Mouse (Mus musculus) C2C12 (cell line): ENCODE data around the gene Slx1b. TPM values are rescaled to one million over a fixed set of nuclear protein-coding genes. Genes with fewer than 3 reads are reported as not detected.

Experiments
- H3K27me3 ChIP-seq: one replicate; pipeline ENCODE4 v1.6.1; 2011; ENCODE audit not compliant: control insufficient read depth, insufficient read depth, insufficient read length
- H3K36me3 ChIP-seq: one replicate; pipeline ENCODE4 v1.6.1; 2011; ENCODE audit not compliant: control insufficient read depth, insufficient read depth
- H3K4me3 ChIP-seq: one replicate; pipeline ENCODE4 v1.5.1; 2011; ENCODE audit warnings: mild to moderate bottlenecking, control low read depth; ENCODE audit not compliant: poor library complexity, insufficient read depth, severe bottlenecking
- H3K79me2 ChIP-seq: one replicate; pipeline ENCODE4 v1.6.1; 2011; ENCODE audit not compliant: control insufficient read depth, insufficient read depth
- H3K79me3 ChIP-seq: one replicate; pipeline ENCODE4 v1.6.1; 2011; ENCODE audit warnings: low read depth, control low read depth
- H3ac ChIP-seq: one replicate; pipeline ENCODE3; 2011; ENCODE audit warnings: low read depth; ENCODE audit not compliant: control insufficient read depth, insufficient read length
- CEBPB ChIP-seq: IDR thresholded peaks from one replicate; pipeline ENCODE4 v1.6.1; 2011; ENCODE audit warnings: low read depth, mild to moderate bottlenecking, control low read depth, moderate library complexity
- CTCF ChIP-seq: IDR thresholded peaks from one replicate; pipeline ENCODE4 v1.5.1; 2011; ENCODE audit not compliant: control insufficient read depth, insufficient read depth, insufficient read length
- FOSL1 ChIP-seq: IDR thresholded peaks from one replicate; pipeline ENCODE4 v1.8.0; 2011; ENCODE audit warnings: mild to moderate bottlenecking, low read length; ENCODE audit not compliant: poor library complexity, insufficient read depth, severe bottlenecking
- MAX ChIP-seq: IDR thresholded peaks from one replicate; pipeline ENCODE4 v1.6.1; 2011; ENCODE audit warnings: mild to moderate bottlenecking, control low read depth
- MYOD1 ChIP-seq: IDR thresholded peaks from one replicate; pipeline ENCODE4 v1.6.1; 2011; ENCODE audit warnings: low read depth; ENCODE audit not compliant: control insufficient read depth, insufficient read length
- MYOG ChIP-seq: IDR thresholded peaks from one replicate; pipeline ENCODE4 v1.6.1; 2011; ENCODE audit not compliant: control insufficient read depth, insufficient read length; ENCODE audit errors: extremely low read depth
- USF1 ChIP-seq: IDR thresholded peaks from one replicate; pipeline ENCODE4 v1.6.1; 2011; ENCODE audit warnings: low read depth, mild to moderate bottlenecking, control low read depth, moderate library complexity
- polyA plus RNA-seq: library from polyadenylated mRNA; unstranded; fragments of >200 nt; fragmentation: generic; extraction: Trizol; gene quantifications from one replicate; pipeline ENCODE4 v1.2.1, GENCODE M21; 2012; ENCODE audit warnings: missing spikeins

The Slx1b gene
- polyA plus RNA-seq, 1 experiment, result 5.4 TPM

DNA sequence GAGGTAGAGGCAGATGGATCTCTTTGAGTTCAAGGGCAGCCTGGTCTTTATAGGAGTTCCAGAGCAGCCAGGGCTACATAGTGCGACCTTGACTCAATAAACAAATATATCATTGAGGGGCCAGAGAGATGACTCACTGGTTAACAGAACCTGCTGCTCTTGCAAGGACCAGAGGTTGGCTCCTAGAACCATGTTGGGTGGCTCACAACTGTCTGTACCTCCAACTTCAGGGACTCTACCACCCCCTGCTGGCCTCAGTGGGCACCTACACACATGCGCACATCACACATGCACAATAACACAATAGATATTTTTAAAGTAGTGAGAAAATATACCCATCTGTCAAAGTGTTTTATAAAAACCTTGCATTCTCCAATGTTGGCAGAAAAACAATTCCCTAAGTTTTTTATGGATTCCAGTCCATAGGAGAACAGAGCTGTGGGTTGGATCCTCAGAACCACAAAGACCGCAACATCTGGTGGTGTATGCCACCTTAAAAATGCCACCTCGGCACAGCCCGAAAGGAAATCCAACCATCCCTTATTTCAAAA, 23.3 kb upstream of the Slx1b start:
- H3K4me3 ChIP-seq, result no peak overlapping the region
- H3K79me3 ChIP-seq, result no peaks in the 10 kb centered on the region
- no peak for TF ChIP-seq CTCF
- TF ChIP-seq CEBPB, result no peak
- no peak for TF ChIP-seq MYOD1
- TF ChIP-seq MYOG, result no peak
- no peak for TF ChIP-seq MAX
- no peak for TF ChIP-seq FOSL1
- no peak for TF ChIP-seq USF1
- no peaks in the 10 kb centered on the region for H3K36me3 ChIP-seq
- H3K79me2 ChIP-seq, result no peaks in the 10 kb centered on the region
- no peak overlapping the region for H3ac ChIP-seq
- H3K27me3 ChIP-seq, result peaks cover 15% of the 10 kb centered on the region

DNA sequence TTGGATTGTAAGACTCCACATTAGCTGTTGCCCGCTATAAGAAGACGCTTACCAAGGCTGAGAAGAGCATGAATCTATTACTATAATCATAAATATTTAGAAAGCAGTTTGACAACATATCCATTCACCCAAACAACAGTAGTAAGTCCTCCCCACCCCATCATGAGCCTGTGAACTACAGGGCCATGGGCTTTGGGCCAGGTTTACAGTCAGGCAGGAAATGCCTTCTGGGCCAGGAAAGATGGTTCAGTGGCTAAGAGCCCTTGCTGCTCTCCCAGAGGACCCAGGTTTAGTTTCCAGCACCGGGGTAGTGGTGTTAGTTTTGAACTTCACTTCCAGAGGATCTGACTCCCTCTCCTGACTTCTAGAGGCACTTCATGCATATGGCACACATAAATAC, 22.0 kb upstream of the Slx1b start:
- Histone ChIP-seq H3K4me3 (no peak overlapping the region), H3K27me3 (peaks cover 15% of the 10 kb centered on the region), H3K36me3 (no peaks in the 10 kb centered on the region), H3K79me2 (no peaks in the 10 kb centered on the region), H3K79me3 (no peaks in the 10 kb centered on the region), H3ac (no peak overlapping the region)
- no peak for TF ChIP-seq CTCF
- no peak for TF ChIP-seq MYOG

DNA sequence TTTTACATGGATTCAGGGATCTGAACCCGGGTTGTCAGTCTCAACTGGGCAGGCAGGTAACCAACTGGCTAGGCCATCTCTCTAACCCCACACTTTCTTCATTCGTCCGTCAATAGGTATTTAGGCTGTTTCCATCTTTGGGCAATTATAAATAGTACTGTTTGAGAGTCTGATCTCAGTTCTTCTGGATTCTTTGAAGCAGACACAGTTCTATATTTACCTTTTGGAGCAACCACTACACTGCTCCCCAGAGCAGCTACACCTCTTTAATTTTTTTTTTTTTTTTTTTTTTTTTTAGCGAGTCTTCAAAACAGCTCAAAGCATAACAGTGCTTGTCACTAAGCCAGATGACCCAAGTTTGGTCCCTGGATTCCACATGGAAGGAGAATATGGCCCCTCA, 20.1 kb upstream of the Slx1b start:
- TF ChIP-seq USF1 (no peak), MAX (no peak), MYOG (no peak), CEBPB (no peak), MYOD1 (no peak), FOSL1 (no peak), CTCF (no peak)
- Histone ChIP-seq H3K27me3 (peaks cover 15% of the 10 kb centered on the region), H3K79me2 (no peaks in the 10 kb centered on the region), H3K79me3 (no peaks in the 10 kb centered on the region), H3ac (no peak overlapping the region), H3K4me3 (no peak overlapping the region), H3K36me3 (no peaks in the 10 kb centered on the region)

DNA sequence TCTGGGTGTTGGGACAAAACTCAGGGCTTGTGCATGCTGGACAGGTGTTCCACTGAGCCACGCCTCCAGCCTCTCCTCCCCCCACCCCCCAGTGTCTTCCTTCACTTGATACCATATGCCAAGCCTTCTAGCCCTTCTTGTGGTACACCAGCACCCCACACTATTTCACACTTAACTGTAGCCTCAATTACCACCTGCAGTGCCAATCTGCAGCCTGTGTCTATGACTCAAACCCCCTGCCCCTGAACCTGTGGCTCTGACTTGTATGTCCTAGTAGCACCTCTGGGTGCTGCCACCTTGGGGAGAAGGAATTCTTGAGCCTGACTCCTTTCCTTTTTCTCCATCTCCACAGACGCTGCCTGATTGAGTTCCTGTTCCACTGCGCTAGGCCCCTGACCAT, 16.3 kb upstream of the Slx1b start:
- H3K27me3 ChIP-seq, result peaks cover 31% of the 10 kb centered on the region
- no peaks in the 10 kb centered on the region for H3K79me2 ChIP-seq
- H3K79me3 ChIP-seq, result no peaks in the 10 kb centered on the region
- no peaks in the 10 kb centered on the region for H3K36me3 ChIP-seq
- H3ac ChIP-seq, result no peak overlapping the region
- TF ChIP-seq CEBPB (no peak), MAX (no peak)
- no peak overlapping the region for H3K4me3 ChIP-seq

DNA sequence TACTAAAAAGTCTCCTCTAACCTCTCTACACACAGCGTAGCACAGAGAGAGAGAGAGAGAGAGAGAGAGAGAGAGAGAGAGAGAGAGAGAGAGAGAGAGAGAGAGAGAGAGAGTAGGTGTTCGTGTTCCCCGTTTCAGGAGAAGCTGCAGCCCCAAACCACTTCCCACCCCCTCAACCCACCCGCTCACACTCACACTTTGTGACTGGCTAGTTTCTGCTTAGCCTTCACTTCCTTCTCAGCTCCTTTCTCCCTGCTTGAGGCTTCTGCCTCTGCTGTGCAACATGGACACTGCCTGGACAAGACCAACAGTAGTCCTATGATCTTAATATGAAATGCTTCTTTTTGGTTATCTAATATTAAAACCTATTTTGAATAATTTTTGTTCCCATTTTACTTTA, 14.7 kb upstream of the Slx1b start:
- H3K36me3 ChIP-seq, result no peaks in the 10 kb centered on the region
- no peak overlapping the region for H3ac ChIP-seq
- no peak overlapping the region for H3K4me3 ChIP-seq
- H3K79me2 ChIP-seq, result no peaks in the 10 kb centered on the region
- peaks cover 30% of the 10 kb centered on the region for H3K27me3 ChIP-seq
- TF ChIP-seq CEBPB, result no peak
- H3K79me3 ChIP-seq, result no peaks in the 10 kb centered on the region

DNA sequence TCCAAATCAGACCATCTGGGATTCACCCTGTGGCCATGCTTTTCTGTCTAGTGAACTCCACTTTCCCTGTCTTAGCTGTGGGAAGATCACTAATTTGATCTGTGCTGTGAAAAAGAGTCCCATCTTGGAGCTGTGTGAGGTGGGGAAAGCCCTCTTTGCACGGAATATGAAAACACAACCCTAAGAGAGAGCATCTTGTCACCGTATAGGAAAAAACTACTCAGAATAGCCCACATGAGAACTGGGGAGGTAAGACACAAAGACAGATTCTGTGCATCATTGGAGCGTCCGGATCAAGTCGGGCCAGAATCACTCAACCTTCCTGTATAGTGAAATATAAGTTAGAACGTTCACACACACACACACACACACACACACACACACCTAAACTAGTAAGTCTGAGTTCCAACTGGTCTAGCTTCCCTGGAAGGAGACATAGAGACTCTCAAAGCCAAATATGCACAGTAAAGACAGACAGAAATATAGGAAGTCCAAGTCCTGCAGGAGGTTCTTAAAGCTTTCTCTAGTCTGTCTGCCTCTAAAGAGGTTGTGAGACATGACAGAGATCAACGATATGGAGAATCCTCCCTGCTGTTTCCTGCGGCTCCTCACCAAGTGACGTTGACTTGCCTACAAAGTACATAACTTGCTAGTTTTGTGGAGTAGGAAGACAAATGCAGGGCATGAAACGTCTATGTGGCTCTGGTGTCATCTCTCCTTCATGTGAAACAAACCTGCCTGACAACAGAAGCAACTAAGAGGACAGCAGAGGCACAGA, 12.8 kb upstream of the Slx1b start:
- TF ChIP-seq FOSL1, result no peak
- no peak for TF ChIP-seq MYOG
- no peak for TF ChIP-seq CTCF
- TF ChIP-seq CEBPB, result no peak
- TF ChIP-seq MAX, result no peak
- TF ChIP-seq USF1, result no peak
- TF ChIP-seq MYOD1, result no peak
- no peaks in the 10 kb centered on the region for H3K79me3 ChIP-seq
- peaks cover 41% of the 10 kb centered on the region for H3K27me3 ChIP-seq
- H3ac ChIP-seq, result no peak overlapping the region
- no peaks in the 10 kb centered on the region for H3K36me3 ChIP-seq
- H3K4me3 ChIP-seq, result no peak overlapping the region
- no peaks in the 10 kb centered on the region for H3K79me2 ChIP-seq
